ENCODE assay signal across 9 mouse cellular contexts in genomic region chr14:105474991-105475553, GRCm38 (mm10).
DNase-seq lines count a peak whose midpoint lies in the region; ATAC-seq and TF ChIP-seq lines count a peak whose summit lies in the region.
"Had no signal": no experiment of that assay in that cellular context is flagged by ENCODE, and none has a peak within 500 bp of the region (broad histone marks: within the 10 kb centered on the region; RNA-seq: fewer than 3 reads in every experiment).

No protein-coding gene starts in this region.

- peak; percentile 34 to 47 for DNase-seq in cerebellum, adult 2 months
- no peak for DNase-seq in cerebellum, postnatal 4 days (ENCODE audit: low spot score in 2 of 2)
- DNase-seq in liver, postnatal 0 days, result no peak
- DNase-seq in liver, embryonic 11.5 days (ENCODE audit: low spot score), result no peak
- no peak for DNase-seq in heart, adult 9 months (ENCODE audit: low spot score in 2 of 2)

- H3K27me3 ChIP-seq in cerebellum, adult 2 months (ENCODE audit: control insufficient read depth, insufficient read depth, low read length), result no peaks in the 10 kb centered on the region
- no peaks in the 10 kb centered on the region for H3K27me3 ChIP-seq in liver, postnatal 0 days (ENCODE audit: insufficient read depth, low read length)
- no peaks in the 10 kb centered on the region; the same call in 1 of the 2 replicates for H3K27me3 ChIP-seq in liver, embryonic 11.5 days (replicated peaks; ENCODE audit: control insufficient read depth, insufficient read depth, low read length)
- H3K27me3 ChIP-seq: CH12.LX had no signal

- no peaks in the 10 kb centered on the region for H3K36me3 ChIP-seq in liver, postnatal 0 days (replicated peaks; ENCODE audit: insufficient read depth, low read length)
- no peaks in the 10 kb centered on the region for H3K36me3 ChIP-seq in liver, embryonic 11.5 days (ENCODE audit: control insufficient read depth, insufficient read depth, low read length)

- H3K4me3 ChIP-seq in cerebellum, adult 2 months (replicated peaks; ENCODE audit: insufficient read depth, low read depth, low read length), result no peak overlapping the region
- no peak overlapping the region for H3K4me3 ChIP-seq in liver, postnatal 0 days (ENCODE audit: low read depth, low read length)
- H3K4me3 ChIP-seq in liver, embryonic 11.5 days (ENCODE audit: low read depth, low read length), result no peak overlapping the region

- no peaks in the 10 kb centered on the region for H3K4me1 ChIP-seq in cerebellum, adult 2 months (ENCODE audit: control insufficient read depth, insufficient read depth, low read length)
- no peaks in the 10 kb centered on the region for H3K4me1 ChIP-seq in liver, postnatal 0 days (ENCODE audit: insufficient read depth)
- no peaks in the 10 kb centered on the region for H3K4me1 ChIP-seq in liver, embryonic 11.5 days (replicated peaks; ENCODE audit: control insufficient read depth, insufficient read depth, low read length)

- H3K4me2 ChIP-seq in liver, postnatal 0 days (ENCODE audit: low read depth, low read length), result no peak overlapping the region
- no peak overlapping the region for H3K4me2 ChIP-seq in liver, embryonic 11.5 days

- TF ChIP-seq CTCF in cerebellum, adult 2 months (IDR thresholded peaks at IDR 0.05; ENCODE audit: borderline replicate concordance, insufficient read depth, low read depth, low read length), result peak; percentile 49; the same call in 1 of the 2 replicates
- TF ChIP-seq CTCF in liver, postnatal 0 days (IDR thresholded peaks at IDR 0.05; ENCODE audit: low read depth), result peak; percentile 51

- no peak for ATAC-seq in liver, postnatal 0 days
- no peak for ATAC-seq in liver, embryonic 11.5 days (replicated peaks; ENCODE audit: low FRiP score)
- ATAC-seq in granulocyte monocyte progenitor cell, adult 5-6 weeks (replicated peaks; ENCODE audit: poor library complexity, severe bottlenecking), result peak; percentile 30; the same call in 1 of the 2 replicates
- ATAC-seq in megakaryocyte, adult 5-6 weeks (ENCODE audit: poor library complexity, severe bottlenecking), result 0 out of 2 replicates have a peak, but pooled peaks have one; percentile 47
- no peak for ATAC-seq in monocyte, adult 5-6 weeks (replicated peaks; ENCODE audit: insufficient number of reproducible peaks, low FRiP score, low TSS enrichment, poor library complexity, severe bottlenecking)

- TF ChIP-seq POLR2A in cerebellum, adult 2 months (IDR thresholded peaks at IDR 0.05; ENCODE audit: borderline replicate concordance, insufficient read depth, low read length), result no peak

- no peaks in the 10 kb centered on the region for H3K9me3 ChIP-seq in liver, postnatal 0 days (ENCODE audit: low read length)
- no peaks in the 10 kb centered on the region for H3K9me3 ChIP-seq in liver, embryonic 11.5 days (ENCODE audit: control insufficient read depth, low read length)

- TF ChIP-seq EP300 in liver, postnatal 0 days (IDR thresholded peaks at IDR 0.05; ENCODE audit: low read depth), result no peak

- no peak overlapping the region for H3K27ac ChIP-seq in cerebellum, adult 2 months (ENCODE audit: insufficient read depth, low read length)
- no peak overlapping the region for H3K27ac ChIP-seq in liver, postnatal 0 days (ENCODE audit: low read depth)
- no peak overlapping the region for H3K27ac ChIP-seq in liver, embryonic 11.5 days (ENCODE audit: low read depth, low read length)

- H3K9ac ChIP-seq in liver, postnatal 0 days (replicated peaks), result no peak overlapping the region
- H3K9ac ChIP-seq in liver, embryonic 11.5 days (ENCODE audit: low read depth, low read length), result no peak overlapping the region

Comparison
In these comparisons a context has a peak if more than half of its experiments do, and no peak if none do; other contexts are left out.
1. DNase-seq: peak in cerebellum, adult 2 months (2 of 2); none in cerebellum, postnatal 4 days (0 of 2), liver, postnatal 0 days (single experiment), liver, embryonic 11.5 days (single experiment) and heart, adult 9 months (0 of 2).
2. ATAC-seq: peak in granulocyte monocyte progenitor cell, adult 5-6 weeks (single experiment) and megakaryocyte, adult 5-6 weeks (single experiment); none in liver, postnatal 0 days (single experiment), liver, embryonic 11.5 days (single experiment) and monocyte, adult 5-6 weeks (single experiment).